Mouse (Mus musculus) small intestine, adult 2 months (tissue): ENCODE results near the gene Ralgapa1.

Source experiments
- CTCF ChIP-seq: fragments of 200-500 bp; IDR thresholded peaks from 2 replicates; pipeline ENCODE4 v1.5.1; 2012; ENCODE audit warnings: low read depth, mild to moderate bottlenecking, control low read depth, inconsistent platforms, low read length, moderate library complexity, mixed read lengths; ENCODE audit not compliant: insufficient replicate concordance, insufficient read length; ENCODE audit errors: extremely low read depth
- POLR2A ChIP-seq: fragments of 200-500 bp; IDR thresholded peaks from 2 replicates; pipeline ENCODE4 v1.6.1; 2012; ENCODE audit warnings: low read depth, mild to moderate bottlenecking, control low read depth, inconsistent platforms, low read length, moderate library complexity

DNA sequence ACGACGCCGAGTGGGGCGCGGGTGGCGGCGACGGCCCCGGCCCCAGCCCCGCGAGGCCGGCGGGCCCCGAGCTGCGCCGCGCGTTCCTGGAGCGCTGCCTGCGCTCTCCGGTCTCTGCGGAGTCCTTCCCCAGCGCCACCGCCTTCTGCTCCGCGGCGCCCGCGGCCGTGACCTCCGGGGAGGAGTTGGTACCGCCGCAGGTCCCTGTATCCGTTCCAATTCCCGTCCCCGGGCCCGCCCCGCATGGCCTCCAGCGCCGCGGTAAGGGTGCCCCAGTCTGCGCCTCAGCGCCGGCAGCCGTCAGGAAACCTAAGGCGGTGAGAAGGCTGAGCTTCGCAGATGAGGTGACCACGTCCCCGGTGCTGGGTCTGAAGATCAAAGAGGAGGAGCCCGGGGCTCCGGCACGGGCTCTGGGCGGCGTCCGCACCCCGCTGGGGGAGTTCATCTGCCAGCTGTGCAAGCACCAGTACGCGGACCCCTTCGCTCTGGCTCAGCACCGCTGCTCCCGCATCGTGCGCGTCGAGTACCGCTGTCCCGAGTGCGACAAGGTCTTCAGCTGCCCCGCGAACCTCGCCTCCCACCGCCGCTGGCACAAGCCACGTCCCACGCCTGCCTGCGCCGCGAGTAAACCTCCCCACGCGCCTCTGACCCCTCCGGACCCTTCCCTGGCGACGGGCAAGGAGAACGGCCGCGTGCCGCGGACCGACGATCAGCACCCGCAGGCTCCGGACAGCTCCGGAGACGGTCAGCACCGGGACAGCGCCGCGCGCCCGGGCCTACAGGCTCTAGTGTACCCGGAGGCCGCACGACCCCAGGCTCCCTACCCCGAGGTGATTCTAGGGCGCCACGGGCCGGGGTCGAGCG is 221.1 kb downstream of the Ralgapa1 start:
- no peak for TF ChIP-seq POLR2A
- no peak for TF ChIP-seq CTCF
